Mouse (Mus musculus): ENCODE data around the gene Tpst1.

DNA sequence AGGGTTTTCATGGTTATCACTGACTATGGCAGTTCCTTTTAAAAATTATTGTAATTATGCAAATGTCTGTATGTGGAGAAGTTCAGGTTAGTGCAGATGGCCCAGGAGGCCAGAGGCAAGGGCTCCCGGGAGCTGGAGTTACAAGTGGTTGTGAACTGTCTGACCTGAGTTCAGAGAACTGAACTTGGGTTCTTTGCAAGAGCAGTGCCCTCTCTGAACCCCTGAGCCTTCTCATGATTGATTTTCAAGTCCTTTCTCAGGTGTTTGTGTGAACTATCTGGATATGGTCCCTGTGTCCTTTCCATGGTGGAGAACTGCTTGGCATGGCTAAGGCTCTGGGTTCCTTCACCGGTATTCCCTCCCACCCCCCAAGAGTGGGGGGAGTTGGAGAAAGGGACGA, 29.4 kb upstream of the Tpst1 start:
- no peak for TF ChIP-seq POLR2A (IDR thresholded peaks at IDR 0.05; ENCODE audit: borderline replicate concordance, extremely low read depth, insufficient read depth, insufficient read length, poor library complexity, severe bottlenecking)
- TF ChIP-seq CTCF (IDR thresholded peaks at IDR 0.05; ENCODE audit: borderline replicate concordance, extremely low read depth, insufficient read depth, insufficient read length) = no peak
